Mouse (Mus musculus) liver, embryonic 14.5 days (tissue): ENCODE measurements around the gene Hist1h1a. TPM values are rescaled to one million over a fixed set of nuclear protein-coding genes. Genes with fewer than 3 reads are reported as not detected.
A peak's percentile ranks its signal among the peaks of the same experiment; 100 is the strongest.
"Not testable (repeated sequence)": the region's sequence is repeated elsewhere in the genome, so short reads cannot be mapped to it uniquely, and the experiment has no call there.

Experiments
- ATAC-seq: fragments of 200-750 bp; cut with Nextera tagmentation; 2 replicates; pipeline ENCODE4 v1.8.0; 2017; ENCODE audit warnings: moderate number of reproducible peaks, mild to moderate bottlenecking, moderate library complexity; ENCODE audit not compliant: insufficient read depth
- DNase-seq, 3 experiments: peaks; one replicate each; pipeline ENCODE4 v3.0.0-alpha.2; 2012 to 2013; ENCODE audit warnings: low read depth in 3 of 3, low spot score in 3 of 3
- H3K27ac ChIP-seq: fragments of 300-500 bp; sonication (generic); 2 replicates; pipeline ENCODE4 v1.5.1; 2014; ENCODE audit warnings: moderate library complexity, mild to moderate bottlenecking, control low read depth, inconsistent platforms
- H3K27me3 ChIP-seq: fragments of 300-500 bp; sonication (generic); 2 replicates; pipeline ENCODE4 v1.6.1; 2014; ENCODE audit warnings: mild to moderate bottlenecking, low read length, moderate library complexity; ENCODE audit not compliant: control insufficient read depth, insufficient read depth
- H3K36me3 ChIP-seq: fragments of 300-500 bp; sonication (generic); replicated peaks from 2 replicates; pipeline ENCODE4 v1.6.1; 2014; ENCODE audit warnings: low read depth; ENCODE audit not compliant: control insufficient read depth, insufficient read depth
- H3K4me1 ChIP-seq, 2 experiments: fragments of 200-500 bp in 1 of 2; fragments of 300-500 bp in 1 of 2; sonication (generic) in 1 of 2; replicated peaks; 2 replicates each; pipeline ENCODE4 v1.6.1; 2012 to 2014; ENCODE audit warnings: antibody characterized with exemption in 1 of 2, inconsistent platforms in 1 of 2, low read length in 1 of 2; ENCODE audit not compliant: control insufficient read depth in 2 of 2, insufficient read depth in 2 of 2
- H3K4me2 ChIP-seq: fragments of 300-500 bp; sonication (generic); 2 replicates; pipeline ENCODE4 v1.6.1; 2014; ENCODE audit warnings: low read depth, mild to moderate bottlenecking, control low read depth, moderate library complexity
- H3K4me3 ChIP-seq, 2 experiments: fragments of 200-500 bp in 1 of 2; fragments of 300-500 bp in 1 of 2; sonication (generic) in 1 of 2; 2 replicates each; pipeline ENCODE4 v1.5.1; 2012 to 2014; ENCODE audit warnings: low read depth in 2 of 2, low read length in 2 of 2, mild to moderate bottlenecking in 2 of 2, control low read depth in 1 of 2, inconsistent platforms in 1 of 2, moderate library complexity in 1 of 2; ENCODE audit not compliant: insufficient read depth in 1 of 2
- H3K9ac ChIP-seq: fragments of 300-500 bp; sonication (generic); replicated peaks from 2 replicates; pipeline ENCODE4 v1.6.1; 2014; ENCODE audit warnings: mild to moderate bottlenecking, control low read depth, moderate library complexity
- H3K9me3 ChIP-seq: fragments of 300-500 bp; sonication (generic); 2 replicates; pipeline ENCODE4 v1.6.1; 2016; ENCODE audit warnings: low read length, mixed read lengths; ENCODE audit not compliant: control insufficient read depth
- CTCF ChIP-seq: IDR thresholded peaks from 2 replicates; pipeline ENCODE4 v1.5.1; 2016; ENCODE audit warnings: antibody characterized with exemption, low read depth, control low read depth
- EP300 ChIP-seq: IDR thresholded peaks from 2 replicates; pipeline ENCODE4 v1.6.1; 2016; ENCODE audit warnings: antibody characterized with exemption, low read depth
- WGBS: fragments of 180-500 bp; shearing (Covaris S2); extraction: QIAGEN DNeasy Blood & Tissue Kit; methylation state at CpG from one replicate; pipeline ENCODE4 v1.1.7; 2014; ENCODE audit not compliant: insufficient replicate concordance; 5-methylcytosine and 5-hydroxymethylcytosine counted together
- polyA plus RNA-seq, 2 experiments: library from polyadenylated mRNA; depleted of rRNA in 1 of 2; stranded (reverse) in 1 of 2; unstranded in 1 of 2; fragments of >200 nt; fragmentation: Nextera tagmentation in 1 of 2; extraction: Ambion mirVana in 1 of 2; gene quantifications; 2 replicates each; pipeline versions ENCODE4 v1.2.1 to v1.2.3; 2012 to 2014

Hist1h1a gene
- polyA plus RNA-seq, 2 experiments = 6.3 to 11.9 TPM

- peak overlapping the region; percentile 88 for H3K4me2 ChIP-seq
- peaks cover 35 to 43% of the 10 kb centered on the region in 2 experiments for H3K4me1 ChIP-seq
- no peaks in the 10 kb centered on the region for H3K9me3 ChIP-seq
- TF ChIP-seq CTCF (peak; percentile 34; the same call in 1 of the 2 replicates), EP300 (no peak)
- ATAC-seq = no peak
- 1% methylated on average over 20 of the region's 27 CpGs for WGBS
- H3K36me3 ChIP-seq = no peaks in the 10 kb centered on the region
- H3K4me3 ChIP-seq = peak overlapping the region; percentile 62
- H3K9ac ChIP-seq = peak overlapping the region; percentile 93
- no peaks in the 10 kb centered on the region for H3K27me3 ChIP-seq
- H3K27ac ChIP-seq = peak overlapping the region; percentile 99
- peak in 1 of 3 experiments; percentile 72 for DNase-seq
These were observed 3.1 kb upstream of the Hist1h1a start for GRCm38 (mm10) chr13:23760240-23760971.

GRCm38 (mm10) chr13:23760972-23761864 is 2.2 kb upstream of the Hist1h1a start, which contains the start of gene Hist1h4a:
TSS of gene Hist1h4a (minus strand) at chr13:23761230.
- H3K4me3 ChIP-seq = peak within 1 kb of the TSS; percentile 62
- H3K27ac ChIP-seq = peak within 1 kb of the TSS; percentile 99
- ATAC-seq (peak; percentile 63), DNase-seq (peak; percentile 99 to 100 (median 99))
- peaks cover 29 to 40% of the 10 kb centered on the region in 2 experiments for H3K4me1 ChIP-seq
- H3K4me2 ChIP-seq = peak within 1 kb of the TSS; percentile 88
- peak within 1 kb of the TSS; percentile 93 for H3K9ac ChIP-seq
- no peaks in the 10 kb centered on the region for H3K27me3 ChIP-seq
- H3K9me3 ChIP-seq = no peaks in the 10 kb centered on the region
- WGBS = under 1% methylated on average over 61 of the region's 72 CpGs
- no peaks in the 10 kb centered on the region for H3K36me3 ChIP-seq
- TF ChIP-seq EP300 (peak; percentile 85), CTCF (0 out of 2 replicates have a peak, but pooled peaks have one; percentile 12)

DNA sequence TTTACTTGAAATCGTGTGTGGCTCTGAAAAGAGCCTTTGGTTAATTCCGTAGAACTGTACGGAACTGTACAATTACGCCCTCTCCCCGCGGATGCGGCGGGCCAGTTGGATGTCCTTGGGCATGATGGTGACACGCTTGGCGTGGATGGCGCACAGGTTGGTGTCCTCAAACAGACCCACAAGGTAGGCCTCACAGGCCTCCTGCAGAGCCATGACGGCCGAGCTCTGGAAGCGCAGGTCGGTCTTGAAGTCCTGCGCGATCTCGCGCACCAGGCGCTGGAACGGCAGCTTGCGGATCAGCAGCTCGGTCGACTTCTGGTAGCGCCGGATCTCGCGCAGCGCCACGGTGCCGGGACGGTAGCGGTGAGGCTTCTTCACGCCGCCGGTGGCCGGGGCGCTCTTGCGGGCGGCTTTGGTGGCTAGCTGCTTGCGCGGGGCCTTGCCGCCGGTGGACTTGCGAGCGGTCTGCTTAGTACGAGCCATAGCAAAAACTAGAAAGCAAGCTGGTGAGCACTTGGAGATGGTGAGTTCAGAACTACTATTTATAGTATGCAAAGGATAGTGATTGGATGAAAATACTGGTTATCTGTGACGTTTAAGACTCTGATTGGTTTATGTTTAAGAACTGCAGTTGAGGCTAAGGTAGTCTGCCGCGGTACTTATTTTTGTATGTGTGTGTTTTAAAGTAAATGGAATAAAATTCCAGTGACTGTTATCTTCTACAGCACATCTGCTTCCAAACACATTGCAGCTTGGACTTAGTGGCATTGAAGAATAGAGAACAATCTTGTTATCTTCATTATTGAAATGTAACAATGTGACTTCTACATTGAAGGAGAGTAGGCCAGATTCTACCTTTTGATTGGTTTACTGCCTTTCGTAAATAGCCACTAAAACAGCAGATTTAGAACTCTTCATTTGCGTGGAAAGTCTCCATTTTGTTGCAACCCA is 1.3 kb upstream of the Hist1h1a start, which contains the start of gene Hist1h3a:
Gene Hist1h3a, minus strand, starts transcription at position 516 of the 951 bp plus-strand sequence.
- Histone ChIP-seq H3K27ac (peak within 1 kb of the TSS; percentile 99), H3K4me3 (peak within 1 kb of the TSS; percentile 49 to 62), H3K4me1 (peaks cover 28 to 44% of the 10 kb centered on the region in 2 experiments), H3K9ac (peak within 1 kb of the TSS; percentile 93), H3K4me2 (peak within 1 kb of the TSS; percentile 88)
- under 1% methylated on average over 29 of the region's 52 CpGs for WGBS
- not testable (repeated sequence) for H3K36me3 ChIP-seq, H3K9me3 ChIP-seq, H3K27me3 ChIP-seq
- ATAC-seq = peak; percentile 46
- TF ChIP-seq EP300 = peak; percentile 65; the same call in 1 of the 2 replicates
- DNase-seq = peak; percentile 87 to 88 (median 88)

- under 1% methylated on average over 10 of the region's 10 CpGs for WGBS
- Histone ChIP-seq H3K36me3 (no peaks in the 10 kb centered on the region), H3K9me3 (no peaks in the 10 kb centered on the region), H3K4me2 (peak overlapping the region; percentile 88), H3K27ac (peak overlapping the region; percentile 99), H3K4me3 (peak overlapping the region; percentile 33 to 62; a peak in 3 of 4 replicates), H3K9ac (peak overlapping the region; percentile 93), H3K4me1 (peaks cover 28 to 37% of the 10 kb centered on the region in 2 experiments), H3K27me3 (no peaks in the 10 kb centered on the region)
- TF ChIP-seq EP300 = no peak
- TF ChIP-seq CTCF = no peak
- no peak for ATAC-seq
- peak in 1 of 3 experiments; percentile 91 for DNase-seq
These were observed 252 bp upstream of the Hist1h1a start for GRCm38 (mm10) chr13:23763242-23763585.
